23 mouse cellular contexts compared by ENCODE assay signal in genomic region chr7:30221433-30221832, GRCm38 (mm10). TPM values are rescaled to one million over a fixed set of nuclear protein-coding genes. Genes with fewer than 3 reads are reported as not detected.
DNase-seq lines count a peak whose midpoint lies in the region.
"Had no signal": no experiment of that assay in that cellular context is flagged by ENCODE, and none has a peak within 500 bp of the region (broad histone marks: within the 10 kb centered on the region; RNA-seq: fewer than 3 reads in every experiment).

No protein-coding gene starts in this region.

- DNase-seq in adrenal gland, adult 2 months, result peak; percentile 52
- no peak for DNase-seq in adrenal gland, postnatal 4 days (ENCODE audit: low spot score in 2 of 2)
- peak; percentile 23 for DNase-seq in adrenal gland, postnatal 14 days
- DNase-seq in adrenal gland, adult 18-20 months (ENCODE audit: low spot score in 2 of 2), result no peak
- DNase-seq: cerebellum, adult 11 months; cerebellum, adult 18-20 months; cerebellum, adult 8-10 months; cerebellum, adult 9-11 months; cerebellum, postnatal 14 days; cerebellum, postnatal 36 days; embryo, embryonic 11 days had no signal

RNA-seq across cellular contexts. Expression of gene Polr2i, which starts 10.3 kb away (rescaled TPM):
- total RNA-seq in adrenal gland, adult 2 months (2021), result 10 to 100 TPM; 74.2 to 84.9 TPM
- 77.0 and 78.9 TPM in 2 replicates for polyA plus RNA-seq in adrenal gland, adult 2 months (2012; rRNA removed)
- 10 to 100 TPM; 82.1 to 84.3 TPM for total RNA-seq in adrenal gland, postnatal 4 days (2021)
- 95.5 and 99.4 TPM in 2 replicates for total RNA-seq in adrenal gland, postnatal 14 days (2021)
- total RNA-seq in adrenal gland, adult 18-20 months (2021), result 10 to 100 TPM; 51.1 to 64.1 TPM

RNA-seq across cellular contexts. Expression of gene Tbcb, which starts 10.6 kb away (rescaled TPM):
- total RNA-seq in adrenal gland, adult 2 months (2021), result 100 to 1,000 TPM in 1 of 2 experiments, 10 to 100 TPM in 1; 74.9 to 116 TPM
- polyA plus RNA-seq in adrenal gland, adult 2 months (2012; rRNA removed), result 40.3 and 41.9 TPM in 2 replicates
- 10 to 100 TPM; 84.3 to 85.1 TPM for total RNA-seq in adrenal gland, postnatal 4 days (2021)
- total RNA-seq in adrenal gland, postnatal 14 days (2021), result 67.7 and 75.4 TPM in 2 replicates
- total RNA-seq in adrenal gland, adult 18-20 months (2021), result 10 to 100 TPM; 86.2 to 93.6 TPM

RNA-seq across cellular contexts. Expression of gene Ovol3, which starts 14.1 kb away (rescaled TPM):
- not detected for total RNA-seq in adrenal gland, adult 2 months (2021)
- not detected in 2 replicates for polyA plus RNA-seq in adrenal gland, adult 2 months (2012; rRNA removed)
- total RNA-seq in adrenal gland, postnatal 4 days (2021), result not detected
- total RNA-seq in adrenal gland, postnatal 14 days (2021), result not detected in 2 replicates
- not detected for total RNA-seq in adrenal gland, adult 18-20 months (2021)
- total RNA-seq: adrenal gland, postnatal 36 days; common myeloid progenitor, adult 5-6 weeks; ES-E14; MEL had no signal
- polyA plus RNA-seq: C2C12; embryonic facial prominence, embryonic 11.5 days; erythroblast, embryonic 14.5 days; forebrain, embryonic 10.5 days; forebrain, embryonic 12.5 days; forebrain, embryonic 14.5 days; forebrain, embryonic 16.5 days; frontal cortex, adult 2 months had no signal

RNA-seq across cellular contexts. Expression of gene Capns1, which starts 22.8 kb away (rescaled TPM):
- total RNA-seq in adrenal gland, adult 2 months (2021), result 100 to 1,000 TPM; 629 to 666 TPM
- polyA plus RNA-seq in adrenal gland, adult 2 months (2012; rRNA removed), result 1,680 and 2,038 TPM in 2 replicates
- 100 to 1,000 TPM; 418 to 431 TPM for total RNA-seq in adrenal gland, postnatal 4 days (2021)
- total RNA-seq in adrenal gland, postnatal 14 days (2021), result 526 and 534 TPM in 2 replicates
- 100 to 1,000 TPM; 575 to 621 TPM for total RNA-seq in adrenal gland, adult 18-20 months (2021)

RNA-seq across cellular contexts. Expression of gene Cox7a1, which starts 37.5 kb away (rescaled TPM):
- 100 to 1,000 TPM; 353 to 482 TPM for total RNA-seq in adrenal gland, adult 2 months (2021)
- 27.2 and 28.9 TPM in 2 replicates for polyA plus RNA-seq in adrenal gland, adult 2 months (2012; rRNA removed)
- total RNA-seq in adrenal gland, postnatal 4 days (2021), result 100 to 1,000 TPM; 176 to 250 TPM
- total RNA-seq in adrenal gland, postnatal 14 days (2021), result 1,359 and 1,375 TPM in 2 replicates
- total RNA-seq in adrenal gland, adult 18-20 months (2021), result 100 to 1,000 TPM; 349 to 810 TPM
- total RNA-seq: common myeloid progenitor, adult 5-6 weeks had no signal

Comparison
In these comparisons a context has a peak if more than half of its experiments do, and no peak if none do; other contexts are left out.
1. DNase-seq: peak in adrenal gland, adult 2 months (single experiment) and adrenal gland, postnatal 14 days (single experiment); none in adrenal gland, postnatal 4 days (0 of 2) and adrenal gland, adult 18-20 months (0 of 2).